Mouse (Mus musculus) spleen, adult 2 months (tissue): ENCODE measurements around the gene Tmem218. TPM values are rescaled to one million over a fixed set of nuclear protein-coding genes. Genes with fewer than 3 reads are reported as not detected.

Experiments
- DNase-seq, 2 experiments: peaks; one replicate each; pipeline versions ENCODE4 v3.0.0 to v3.0.0-alpha.2; 2012 to 2021; ENCODE audit warnings: low spot score in 2 of 2, low read depth in 1 of 2
- H3K27ac ChIP-seq: fragments of 200-500 bp; 2 replicates; pipeline ENCODE4 v1.5.1; 2012; ENCODE audit warnings: low read length, inconsistent platforms; ENCODE audit not compliant: insufficient read depth
- H3K27me3 ChIP-seq: fragments of 200-500 bp; 2 replicates; pipeline ENCODE4 v1.6.1; 2012; ENCODE audit warnings: mild to moderate bottlenecking, moderate library complexity, low read length, inconsistent platforms; ENCODE audit not compliant: control insufficient read depth, insufficient read depth
- H3K36me3 ChIP-seq: fragments of 200-500 bp; 2 replicates; pipeline ENCODE4 v1.6.1; 2012; ENCODE audit warnings: mild to moderate bottlenecking, low read length, inconsistent platforms; ENCODE audit not compliant: control insufficient read depth, insufficient read depth
- H3K4me1 ChIP-seq: fragments of 200-500 bp; 2 replicates; pipeline ENCODE4 v1.6.1; 2011; ENCODE audit warnings: inconsistent platforms; ENCODE audit not compliant: control insufficient read depth, insufficient read depth, insufficient read length
- H3K4me3 ChIP-seq: fragments of 200-500 bp; 2 replicates; pipeline ENCODE4 v1.5.1; 2011; ENCODE audit warnings: mild to moderate bottlenecking, inconsistent platforms; ENCODE audit not compliant: insufficient read depth, insufficient read length; ENCODE audit errors: extremely low read depth
- CTCF ChIP-seq: fragments of 200-500 bp; IDR thresholded peaks from 2 replicates; pipeline ENCODE4 v1.5.1; 2011; ENCODE audit warnings: mild to moderate bottlenecking, inconsistent platforms; ENCODE audit not compliant: insufficient read depth, insufficient read length, insufficient replicate concordance; ENCODE audit errors: extremely low read depth
- POLR2A ChIP-seq: fragments of 200-500 bp; IDR thresholded peaks from 2 replicates; pipeline ENCODE4 v1.6.1; 2011; ENCODE audit warnings: low read depth, low read length, inconsistent platforms
- WGBS: fragments of 180-500 bp; shearing (Covaris S2); methylation state at CpG from one replicate; pipeline ENCODE4 v1.1.7; 2018; 5-methylcytosine and 5-hydroxymethylcytosine counted together
- polyA plus RNA-seq: library from polyadenylated mRNA; depleted of rRNA; stranded (reverse); fragments of >200 nt; gene quantifications from 2 replicates; pipeline ENCODE4 v1.2.3, GENCODE M21; 2012; rRNA removed

The Tmem218 gene
- polyA plus RNA-seq, 1 experiment, result 0.65 TPM

DNA sequence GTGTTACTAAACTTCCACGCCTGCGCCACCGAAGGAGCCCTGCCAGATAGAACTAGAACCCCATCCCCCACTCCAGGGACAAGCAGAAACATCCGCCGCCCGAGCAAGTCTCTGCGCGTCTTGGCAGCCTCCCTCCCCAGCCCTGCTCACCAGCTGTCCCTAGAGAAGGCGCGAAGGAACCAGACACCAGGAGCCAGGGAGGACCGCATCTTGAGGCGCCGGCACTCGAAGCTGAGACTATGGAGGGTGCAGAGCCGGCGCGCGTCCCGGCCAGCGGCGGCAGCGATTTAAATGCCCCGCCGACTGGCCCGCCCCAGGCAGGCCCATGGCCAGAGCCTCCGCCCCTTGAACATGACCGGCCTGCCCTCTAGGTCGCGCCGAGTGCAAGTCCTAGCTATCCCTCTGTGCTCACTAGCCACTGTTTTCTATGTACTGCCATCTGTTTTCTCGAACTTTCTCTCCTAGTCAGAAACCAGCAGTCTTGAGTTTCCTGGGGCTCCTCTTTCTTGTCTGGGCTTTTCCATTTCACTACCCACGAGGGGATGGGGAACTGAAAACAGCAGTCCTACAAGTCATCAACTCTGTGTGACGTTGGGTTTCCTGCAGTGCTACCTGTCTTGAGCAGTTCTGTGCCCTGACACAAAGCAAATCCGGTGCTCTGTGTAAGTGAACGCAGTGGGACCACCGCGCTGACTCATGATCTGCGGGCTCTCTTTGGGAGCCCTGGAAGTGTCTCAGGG is 47.3 kb downstream of the Tmem218 start, which contains the start of gene Slc37a2:
Gene Slc37a2 (minus strand): TSS at position 590 of the 740 bp plus-strand sequence.
- Histone ChIP-seq H3K27me3 (no peaks in the 10 kb centered on the region), H3K4me3 (peak within 1 kb of the TSS; percentile 78), H3K36me3 (no peaks in the 10 kb centered on the region), H3K27ac (peak within 1 kb of the TSS; percentile 97), H3K4me1 (peaks cover 5% of the 10 kb centered on the region; the same call in 1 of the 2 replicates)
- TF ChIP-seq CTCF, result no peak
- peak; percentile 31; the same call in 1 of the 2 replicates for TF ChIP-seq POLR2A
- DNase-seq, result peak; percentile 70 to 88
- WGBS, result under 1% methylated on average over 38 of the region's 38 CpGs

DNA sequence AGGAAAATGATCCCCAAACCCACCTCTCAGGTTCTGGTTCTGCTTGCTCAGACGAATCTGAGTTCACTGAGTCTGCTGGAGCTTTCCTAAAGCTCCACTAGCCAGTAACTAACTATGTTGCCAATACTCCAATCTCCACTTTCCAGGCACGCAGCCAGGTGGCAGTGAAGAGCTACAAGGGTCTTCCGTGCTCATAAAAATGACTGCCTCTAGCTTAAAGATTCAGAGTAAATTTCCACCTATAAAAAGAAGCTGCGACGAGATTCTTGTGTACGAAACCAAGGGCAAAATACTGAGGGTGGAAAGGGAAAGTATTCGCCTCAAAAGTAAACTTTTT is 47.8 kb downstream of the Tmem218 start:
- Histone ChIP-seq H3K27ac (peak overlapping the region; percentile 97), H3K4me1 (peaks cover 5% of the 10 kb centered on the region; the same call in 1 of the 2 replicates), H3K27me3 (no peaks in the 10 kb centered on the region), H3K36me3 (no peaks in the 10 kb centered on the region), H3K4me3 (peak overlapping the region; percentile 78)
- 13% methylated on average over 7 of the region's 7 CpGs for WGBS
- peak in 1 of 2 experiments; percentile 62 for DNase-seq
- no peak for TF ChIP-seq POLR2A
- TF ChIP-seq CTCF, result peak; percentile 48; the same call in 1 of the 2 replicates

DNA sequence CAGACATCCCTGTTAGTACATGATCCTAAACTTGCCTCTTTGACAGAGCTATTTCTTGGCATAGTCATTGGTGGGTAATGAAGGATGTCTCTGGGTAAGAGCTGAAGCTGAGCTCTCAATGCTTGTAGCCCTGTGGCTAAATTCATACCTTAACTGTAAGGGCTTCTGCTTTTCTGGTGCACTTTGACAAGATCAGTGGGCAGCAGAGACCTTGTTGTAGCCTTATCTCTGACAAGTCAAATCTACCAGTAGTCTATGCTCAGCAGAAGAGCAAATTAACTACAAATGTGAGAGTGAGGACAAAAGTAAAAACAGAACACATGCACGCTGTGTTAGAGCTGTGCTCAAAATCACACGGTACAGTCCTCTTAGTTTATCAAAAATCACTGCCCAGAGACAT is 58.6 kb downstream of the Tmem218 start:
- no peaks in the 10 kb centered on the region for H3K4me1 ChIP-seq
- TF ChIP-seq CTCF (no peak), POLR2A (no peak)
- no peaks in the 10 kb centered on the region for H3K27me3 ChIP-seq
- H3K36me3 ChIP-seq, result no peaks in the 10 kb centered on the region
- 95% methylated on average over 2 of the region's 2 CpGs for WGBS
- no peak overlapping the region for H3K4me3 ChIP-seq
- H3K27ac ChIP-seq, result no peak overlapping the region
- no peak for DNase-seq

Other genes starting within 250 kb of the Tmem218 start
- 2.9 and 4.0 TPM in 2 replicates for gene Pknox2, start 60.8 kb upstream of the Tmem218 start, polyA plus RNA-seq
- 15.6 and 17.9 TPM in 2 replicates for gene Slc37a2, start 47.5 kb downstream of the Tmem218 start, polyA plus RNA-seq
- 1.4 and 3.2 TPM in 2 replicates for gene Ccdc15, start 140.2 kb downstream of the Tmem218 start, polyA plus RNA-seq
- gene Hepacam, start 159.1 kb downstream of the Tmem218 start, polyA plus RNA-seq, result 0.04 TPM in 1 of 2 replicates, not detected in the other
- 11.2 and 11.4 TPM in 2 replicates for gene Robo4, start 193.7 kb downstream of the Tmem218 start, polyA plus RNA-seq
- 0.81 and 1.0 TPM in 2 replicates for gene Robo3, start 225.0 kb downstream of the Tmem218 start, polyA plus RNA-seq